In the genomic region with DNA sequence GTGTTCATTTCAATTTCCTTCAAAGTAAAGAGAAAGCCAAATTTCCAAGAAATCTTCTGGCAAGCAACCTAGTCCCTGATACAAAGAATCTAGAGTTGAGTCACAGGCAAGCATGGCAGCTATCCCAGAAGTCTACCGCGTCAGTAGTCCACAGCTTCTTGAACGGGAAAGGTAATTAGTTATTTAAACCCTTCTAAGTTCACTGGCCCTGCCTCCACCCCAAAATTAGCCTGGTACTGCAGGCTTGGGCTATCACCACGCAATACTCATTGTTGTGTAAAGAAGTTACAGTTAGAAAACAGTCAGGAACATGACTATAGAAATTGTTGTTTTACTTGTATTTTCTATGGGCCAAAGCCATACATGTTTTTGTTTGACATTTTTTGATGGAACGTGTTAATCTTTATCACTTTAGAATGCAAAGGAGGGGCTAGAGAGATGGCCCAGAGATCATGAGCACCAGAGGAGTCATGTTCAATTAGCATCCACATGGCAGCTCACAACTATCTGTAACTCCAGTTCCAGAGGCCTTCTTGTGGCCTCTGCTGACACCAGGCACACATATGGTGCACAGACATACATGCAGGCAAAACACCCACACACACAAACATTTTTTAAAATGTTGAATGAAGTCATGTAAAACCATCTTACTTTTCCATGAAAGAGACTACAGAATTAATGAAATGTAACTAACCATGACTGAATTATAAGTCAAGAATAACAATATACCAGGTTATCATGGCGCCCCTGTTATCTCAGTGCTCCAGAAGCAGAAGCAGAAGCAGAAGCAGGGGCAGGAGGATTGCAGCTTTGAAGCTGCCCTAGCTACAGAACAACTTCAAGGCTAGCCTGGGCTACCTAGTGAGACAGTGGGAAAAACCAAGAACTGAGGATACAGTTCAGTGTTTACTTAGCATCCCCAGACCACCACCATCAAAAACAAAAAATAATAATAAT, we compare ENCODE assay signal across 11 mouse cellular contexts. TPM values are rescaled to one million over a fixed set of nuclear protein-coding genes. Genes with fewer than 3 reads are reported as not detected.
DNase-seq lines count a peak whose midpoint lies in the region; ATAC-seq and TF ChIP-seq lines count a peak whose summit lies in the region.
"Had no signal": no experiment of that assay in that cellular context is flagged by ENCODE, and none has a peak within 500 bp of the region (broad histone marks: within the 10 kb centered on the region; RNA-seq: fewer than 3 reads in every experiment).

No protein-coding gene starts in this region.

- 65% methylated on average over 6 of the region's 6 CpGs for WGBS in forebrain, embryonic 15.5 days
- WGBS in forebrain, embryonic 12.5 days: 84% methylated on average over 6 of the region's 6 CpGs
- WGBS in liver, embryonic 11.5 days: 89% methylated on average over 6 of the region's 6 CpGs
- WGBS in liver, postnatal 0 days (ENCODE audit: insufficient replicate concordance): 86% methylated on average over 6 of the region's 6 CpGs

- DNase-seq in liver, embryonic 11.5 days (ENCODE audit: low spot score): no peak
- no peak for DNase-seq in liver, postnatal 0 days
- peak; percentile 50 for DNase-seq in Patski (ENCODE audit: low read depth, low spot score)
- no peak for DNase-seq in ovary, postnatal 36 days (ENCODE audit: low spot score)
- no peak for DNase-seq in embryo, embryonic 11 days

- POLR2A ChIA-PET in Patski (lab: Charles Lee): no interaction called here

- H3K27me3 ChIP-seq in forebrain, embryonic 15.5 days: no peaks in the 10 kb centered on the region
- H3K27me3 ChIP-seq in forebrain, embryonic 12.5 days: no peaks in the 10 kb centered on the region
- H3K27me3 ChIP-seq in liver, embryonic 11.5 days (replicated peaks; ENCODE audit: control insufficient read depth, insufficient read depth, low read length): no peaks in the 10 kb centered on the region
- H3K27me3 ChIP-seq in liver, postnatal 0 days (ENCODE audit: insufficient read depth, low read length): no peaks in the 10 kb centered on the region
- H3K27me3 ChIP-seq in Patski: no peaks in the 10 kb centered on the region
- H3K27me3 ChIP-seq: embryonic facial prominence, embryonic 13.5 days; limb, embryonic 15.5 days had no signal

- CTCF ChIA-PET in Patski (lab: Charles Lee): interaction anchor here (1.1 to 1.6 kb wide), 4 partner anchors 13 to 21 kb away, joined by 3 to 11 read pairs (median 3); no protein-coding TSS in a partner anchor

- peaks cover 10% of the 10 kb centered on the region for H3K4me1 ChIP-seq in forebrain, embryonic 15.5 days
- no peaks in the 10 kb centered on the region for H3K4me1 ChIP-seq in forebrain, embryonic 12.5 days
- H3K4me1 ChIP-seq in liver, embryonic 11.5 days (replicated peaks; ENCODE audit: control insufficient read depth, insufficient read depth, low read length): no peaks in the 10 kb centered on the region
- no peaks in the 10 kb centered on the region for H3K4me1 ChIP-seq in liver, postnatal 0 days (ENCODE audit: insufficient read depth)
- H3K4me1 ChIP-seq: embryonic facial prominence, embryonic 13.5 days; limb, embryonic 15.5 days had no signal

- peaks cover 20% of the 10 kb centered on the region for H3K36me3 ChIP-seq in forebrain, embryonic 15.5 days
- H3K36me3 ChIP-seq in forebrain, embryonic 12.5 days (replicated peaks): peaks cover 41% of the 10 kb centered on the region
- H3K36me3 ChIP-seq in liver, embryonic 11.5 days (ENCODE audit: control insufficient read depth, insufficient read depth, low read length): peaks cover 11% of the 10 kb centered on the region
- H3K36me3 ChIP-seq in liver, postnatal 0 days (replicated peaks; ENCODE audit: insufficient read depth, low read length): peaks cover 54% of the 10 kb centered on the region

- no peak overlapping the region for H3K4me3 ChIP-seq in forebrain, embryonic 15.5 days
- H3K4me3 ChIP-seq in forebrain, embryonic 12.5 days (replicated peaks): no peak overlapping the region
- H3K4me3 ChIP-seq in liver, embryonic 11.5 days (ENCODE audit: low read depth, low read length): no peak overlapping the region
- no peak overlapping the region for H3K4me3 ChIP-seq in liver, postnatal 0 days (ENCODE audit: low read depth, low read length)
- H3K4me3 ChIP-seq: embryonic facial prominence, embryonic 13.5 days; limb, embryonic 15.5 days had no signal

- H3K27ac ChIP-seq in forebrain, embryonic 15.5 days (replicated peaks): peak overlapping the region; percentile 65
- H3K27ac ChIP-seq in forebrain, embryonic 12.5 days: no peak overlapping the region
- H3K27ac ChIP-seq in liver, embryonic 11.5 days (ENCODE audit: low read depth, low read length): no peak overlapping the region
- no peak overlapping the region for H3K27ac ChIP-seq in liver, postnatal 0 days (ENCODE audit: low read depth)
- H3K27ac ChIP-seq: embryonic facial prominence, embryonic 13.5 days; limb, embryonic 15.5 days had no signal

- ATAC-seq in forebrain, embryonic 15.5 days (replicated peaks): peak; percentile 77
- ATAC-seq in forebrain, embryonic 12.5 days (ENCODE audit: low FRiP score): no peak
- ATAC-seq in liver, embryonic 11.5 days (replicated peaks; ENCODE audit: low FRiP score): peak; percentile 65
- no peak for ATAC-seq in liver, postnatal 0 days
- peak; percentile 41 for ATAC-seq in Patski
- 0 out of 2 replicates have a peak, but pooled peaks have one; percentile 39 for ATAC-seq in megakaryocyte-erythroid progenitor cell, adult 5-6 weeks (replicated peaks; ENCODE audit: low FRiP score, low TSS enrichment, poor library complexity, severe bottlenecking)
- ATAC-seq: inflammation-experienced regulatory T-cells, adult 6 months had no signal

- no peaks in the 10 kb centered on the region for H3K9me3 ChIP-seq in forebrain, embryonic 15.5 days
- H3K9me3 ChIP-seq in forebrain, embryonic 12.5 days: no peaks in the 10 kb centered on the region
- H3K9me3 ChIP-seq in liver, embryonic 11.5 days (ENCODE audit: control insufficient read depth, low read length): no peaks in the 10 kb centered on the region
- no peaks in the 10 kb centered on the region for H3K9me3 ChIP-seq in liver, postnatal 0 days (ENCODE audit: low read length)
- H3K9me3 ChIP-seq: embryonic facial prominence, embryonic 13.5 days; limb, embryonic 15.5 days had no signal

- in situ Hi-C loops in Patski (cut with MboI; ENCODE audit: low pct_unique_long_range_greater_than_20kb): no loop called here

- H3K9ac ChIP-seq in forebrain, embryonic 15.5 days (replicated peaks): no peak overlapping the region
- no peak overlapping the region for H3K9ac ChIP-seq in forebrain, embryonic 12.5 days
- no peak overlapping the region for H3K9ac ChIP-seq in liver, embryonic 11.5 days (ENCODE audit: low read depth, low read length)
- H3K9ac ChIP-seq in liver, postnatal 0 days (replicated peaks): no peak overlapping the region
- H3K9ac ChIP-seq: embryonic facial prominence, embryonic 13.5 days; limb, embryonic 15.5 days had no signal

- no peak for TF ChIP-seq CTCF in liver, postnatal 0 days (IDR thresholded peaks at IDR 0.05; ENCODE audit: low read depth)
- no peak for TF ChIP-seq CTCF in Patski (IDR thresholded peaks at IDR 0.05)

- H3K4me2 ChIP-seq in forebrain, embryonic 15.5 days (replicated peaks): no peak overlapping the region
- H3K4me2 ChIP-seq in forebrain, embryonic 12.5 days: no peak overlapping the region
- H3K4me2 ChIP-seq in liver, embryonic 11.5 days: no peak overlapping the region
- no peak overlapping the region for H3K4me2 ChIP-seq in liver, postnatal 0 days (ENCODE audit: low read depth, low read length)
- H3K4me2 ChIP-seq: embryonic facial prominence, embryonic 13.5 days; limb, embryonic 15.5 days had no signal

- no peak for TF ChIP-seq EP300 in liver, postnatal 0 days (IDR thresholded peaks at IDR 0.05; ENCODE audit: low read depth)

RNA-seq across cellular contexts. Expression of a gene that starts 57.0 kb away (rescaled TPM):
- 16.6 and 20.7 TPM in 2 replicates for polyA plus RNA-seq in forebrain, embryonic 15.5 days (2015; fragmentation: Nextera tagmentation; extraction: Ambion mirVana)
- 20.3 and 24.2 TPM in 2 replicates for polyA plus RNA-seq in forebrain, embryonic 12.5 days (2016; fragmentation: Nextera tagmentation; extraction: Ambion mirVana)
- polyA plus RNA-seq in liver, embryonic 11.5 days (2014; fragmentation: Nextera tagmentation; extraction: Ambion mirVana): 23.9 and 27.8 TPM in 2 replicates
- 11.0 and 14.2 TPM in 2 replicates for polyA plus RNA-seq in liver, postnatal 0 days (2015; fragmentation: Nextera tagmentation; extraction: Ambion mirVana)
- polyA plus RNA-seq in Patski (2021): 37.9 TPM
- 12.8 and 13.5 TPM in 2 replicates for total RNA-seq in megakaryocyte-erythroid progenitor cell, adult 5-6 weeks (2014; fragmentation: Nextera tagmentation)
- 9.2 and 14.8 TPM in 2 replicates for total RNA-seq in megakaryocyte-erythroid progenitor cell, adult 5-6 weeks (2017)

RNA-seq across cellular contexts. Expression of a gene that starts 57.1 kb away (rescaled TPM):
- polyA plus RNA-seq in forebrain, embryonic 15.5 days (2015; fragmentation: Nextera tagmentation; extraction: Ambion mirVana): 23.4 and 24.6 TPM in 2 replicates
- 22.0 and 22.4 TPM in 2 replicates for polyA plus RNA-seq in forebrain, embryonic 12.5 days (2016; fragmentation: Nextera tagmentation; extraction: Ambion mirVana)
- polyA plus RNA-seq in liver, embryonic 11.5 days (2014; fragmentation: Nextera tagmentation; extraction: Ambion mirVana): 13.0 and 17.4 TPM in 2 replicates
- 4.6 and 5.8 TPM in 2 replicates for polyA plus RNA-seq in liver, postnatal 0 days (2015; fragmentation: Nextera tagmentation; extraction: Ambion mirVana)
- 43.8 TPM for polyA plus RNA-seq in Patski (2021)
- 2.9 and 6.0 TPM in 2 replicates for total RNA-seq in megakaryocyte-erythroid progenitor cell, adult 5-6 weeks (2014; fragmentation: Nextera tagmentation)
- total RNA-seq in megakaryocyte-erythroid progenitor cell, adult 5-6 weeks (2017): 8.1 and 15.2 TPM in 2 replicates

Comparison
In these comparisons a context has a peak if more than half of its experiments do, and no peak if none do; other contexts are left out.
1. ATAC-seq: peak in forebrain, embryonic 15.5 days (single experiment), liver, embryonic 11.5 days (single experiment), Patski (single experiment) and megakaryocyte-erythroid progenitor cell, adult 5-6 weeks (single experiment); none in forebrain, embryonic 12.5 days (single experiment) and liver, postnatal 0 days (single experiment).